Mouse (Mus musculus) stomach, postnatal 0 days (tissue): ENCODE measurements around the gene Ccdc27. TPM values are rescaled to one million over a fixed set of nuclear protein-coding genes. Genes with fewer than 3 reads are reported as not detected.

ENCODE experiments used
- ATAC-seq: fragments of 200-750 bp; cut with Nextera tagmentation; 2 replicates; pipeline ENCODE4 v1.8.0; 2017; ENCODE audit not compliant: low FRiP score, low TSS enrichment
- DNase-seq: peaks from one replicate; pipeline ENCODE4 v3.0.0-alpha.2; 2016; ENCODE audit warnings: low spot score
- H3K27ac ChIP-seq: fragments of 300-500 bp; sonication (generic); replicated peaks from 2 replicates; pipeline ENCODE4 v1.5.1; 2014; ENCODE audit warnings: mild to moderate bottlenecking, control low read depth
- H3K27me3 ChIP-seq: fragments of 300-500 bp; sonication (generic); 2 replicates; pipeline ENCODE4 v1.6.1; 2014; ENCODE audit warnings: low read length; ENCODE audit not compliant: control insufficient read depth, insufficient read depth
- H3K36me3 ChIP-seq: fragments of 300-500 bp; sonication (generic); 2 replicates; pipeline ENCODE4 v1.6.1; 2014; ENCODE audit warnings: low read length, mixed read lengths; ENCODE audit not compliant: control insufficient read depth, insufficient read depth
- H3K4me1 ChIP-seq: fragments of 300-500 bp; sonication (generic); replicated peaks from 2 replicates; pipeline ENCODE4 v1.6.1; 2014; ENCODE audit warnings: antibody characterized with exemption; ENCODE audit not compliant: control insufficient read depth, insufficient read depth
- H3K4me2 ChIP-seq: fragments of 300-500 bp; sonication (generic); replicated peaks from 2 replicates; pipeline ENCODE4 v1.6.1; 2014; ENCODE audit warnings: low read depth, mild to moderate bottlenecking, control low read depth, moderate library complexity
- H3K4me3 ChIP-seq: fragments of 300-500 bp; sonication (generic); 2 replicates; pipeline ENCODE4 v1.5.1; 2014; ENCODE audit warnings: low read depth, low read length, control low read depth
- H3K9ac ChIP-seq: fragments of 300-500 bp; sonication (generic); 2 replicates; pipeline ENCODE4 v1.6.1; 2014; ENCODE audit warnings: mild to moderate bottlenecking, low read length, control low read depth, mixed read lengths
- H3K9me3 ChIP-seq: fragments of 300-500 bp; sonication (generic); 2 replicates; pipeline ENCODE4 v1.6.1; 2016; ENCODE audit warnings: low read length; ENCODE audit not compliant: control insufficient read depth
- CTCF ChIP-seq: IDR thresholded peaks from 2 replicates; pipeline ENCODE4 v1.5.1; 2016; ENCODE audit warnings: antibody characterized with exemption, low read depth, mild to moderate bottlenecking, moderate library complexity
- EP300 ChIP-seq: optimal IDR thresholded peaks from 2 replicates; pipeline ENCODE3; 2016; ENCODE audit warnings: antibody characterized with exemption
- WGBS: fragments of 180-500 bp; shearing (Covaris S2); extraction: QIAGEN DNeasy Blood & Tissue Kit; methylation state at CpG from one replicate; pipeline ENCODE4 v1.1.7; 2014; 5-methylcytosine and 5-hydroxymethylcytosine counted together
- polyA plus RNA-seq: library from polyadenylated mRNA; unstranded; fragments of >200 nt; fragmentation: Nextera tagmentation; extraction: Ambion mirVana; gene quantifications from 2 replicates; pipeline ENCODE4 v1.2.1, GENCODE M21; 2015

Gene Ccdc27
- polyA plus RNA-seq, 1 experiment from 2014 or later: 0.07 TPM

GRCm38 (mm10) chr4:153979243-153979642 lies 63.2 kb downstream of the Ccdc27 start:
- H3K4me1 ChIP-seq: no peaks in the 10 kb centered on the region
- 85% methylated on average over 10 of the region's 10 CpGs for WGBS
- no peak for DNase-seq
- TF ChIP-seq CTCF (no peak), EP300 (no peak)
- H3K4me3 ChIP-seq: no peak overlapping the region
- no peak overlapping the region for H3K9ac ChIP-seq
- no peak for ATAC-seq
- no peaks in the 10 kb centered on the region for H3K27me3 ChIP-seq
- no peak overlapping the region for H3K27ac ChIP-seq
- H3K4me2 ChIP-seq: no peak overlapping the region
- H3K9me3 ChIP-seq: no peaks in the 10 kb centered on the region
- H3K36me3 ChIP-seq: peaks cover 11% of the 10 kb centered on the region

Other genes with a start within 250 kb of the Ccdc27 start
- gene A430005L14Rik, start 85.4 kb downstream of the Ccdc27 start, polyA plus RNA-seq: 50.0 and 51.8 TPM in 2 replicates
- gene Dffb, start 67.6 kb downstream of the Ccdc27 start, polyA plus RNA-seq: 5.8 and 6.0 TPM in 2 replicates
- 4.6 and 4.9 TPM in 2 replicates for gene Cep104, start 67.5 kb downstream of the Ccdc27 start, polyA plus RNA-seq
- 10.6 and 12.5 TPM in 2 replicates for gene Lrrc47, start 30.9 kb downstream of the Ccdc27 start, polyA plus RNA-seq
- 29.8 and 31.2 TPM in 2 replicates for gene Smim1, start 16.4 kb downstream of the Ccdc27 start, polyA plus RNA-seq
- gene Trp73, start 97.5 kb upstream of the Ccdc27 start, polyA plus RNA-seq: 1.0 and 1.3 TPM in 2 replicates
- gene Wrap73, start 99.7 kb upstream of the Ccdc27 start, polyA plus RNA-seq: 17.3 and 19.9 TPM in 2 replicates
- gene Tprgl, start 118.0 kb upstream of the Ccdc27 start, polyA plus RNA-seq: 165 and 170 TPM in 2 replicates
- gene Megf6, start 128.1 kb upstream of the Ccdc27 start, polyA plus RNA-seq: 10.2 and 10.8 TPM in 2 replicates